Mouse (Mus musculus): ENCODE measurements around the gene Olfr231.

Gene Olfr231

DNA sequence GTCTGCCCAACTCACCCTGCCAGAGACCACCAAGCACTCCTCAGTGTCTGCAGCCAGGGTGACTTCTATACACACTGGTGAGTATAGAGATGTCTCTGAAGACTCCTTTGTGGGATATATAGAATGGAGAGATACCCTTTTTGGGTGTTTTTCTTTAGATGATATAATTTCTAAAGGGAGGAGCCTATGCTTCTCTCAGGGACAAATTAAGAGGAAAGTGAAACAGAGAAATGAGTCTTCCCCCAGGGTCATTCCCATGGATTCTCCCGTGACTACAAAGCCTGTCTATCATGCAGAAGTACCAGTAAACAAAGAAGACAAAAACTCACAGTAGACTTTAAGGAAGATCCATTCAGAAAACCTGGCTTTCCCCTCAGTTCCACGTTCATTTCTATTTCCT lies at the start of gene Olfr231:
Olfr231 (minus strand) TSS at position 101 of the 400 bp plus-strand sequence.
- no peak for DNase-seq

DNA sequence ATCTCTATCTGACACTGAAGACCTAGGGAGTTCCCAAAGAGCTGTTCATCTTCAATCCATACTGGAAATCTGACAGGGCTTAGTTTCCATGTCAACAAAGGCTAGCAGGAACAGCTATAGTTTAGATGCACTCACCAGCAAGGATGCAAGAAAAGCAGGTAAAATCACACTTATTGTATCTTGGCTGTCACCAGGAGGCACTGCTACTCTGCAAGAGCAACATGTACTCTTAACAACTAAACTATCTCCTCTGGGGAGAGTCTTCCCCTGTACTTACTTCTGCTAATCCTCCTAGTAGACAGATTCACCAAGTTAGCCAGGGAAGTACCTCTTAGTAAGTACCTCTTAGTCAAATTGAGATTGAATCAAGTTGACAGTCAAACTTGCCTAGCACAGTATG lies 48.1 kb upstream of the Olfr231 start:
- no peak for DNase-seq

DNA sequence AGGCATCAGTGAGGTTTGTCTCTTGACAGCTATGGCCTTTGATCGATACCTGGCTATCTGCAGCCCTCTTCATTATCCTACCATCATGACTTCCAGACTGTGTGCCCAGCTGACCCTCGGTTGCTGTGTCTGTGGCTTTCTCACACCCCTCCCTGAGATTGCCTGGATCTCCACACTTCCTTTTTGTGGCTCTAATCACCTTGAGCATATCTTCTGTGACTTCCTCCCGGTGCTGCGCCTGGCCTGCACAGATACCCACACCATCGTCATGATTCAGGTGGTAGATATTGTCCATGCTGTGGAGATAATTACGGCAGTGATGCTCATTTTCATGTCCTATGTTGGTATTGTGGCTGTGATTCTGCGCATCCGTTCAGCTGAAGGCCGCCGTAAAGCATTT lies 38.1 kb upstream of the Olfr231 start:
- DNase-seq: no peak

DNA sequence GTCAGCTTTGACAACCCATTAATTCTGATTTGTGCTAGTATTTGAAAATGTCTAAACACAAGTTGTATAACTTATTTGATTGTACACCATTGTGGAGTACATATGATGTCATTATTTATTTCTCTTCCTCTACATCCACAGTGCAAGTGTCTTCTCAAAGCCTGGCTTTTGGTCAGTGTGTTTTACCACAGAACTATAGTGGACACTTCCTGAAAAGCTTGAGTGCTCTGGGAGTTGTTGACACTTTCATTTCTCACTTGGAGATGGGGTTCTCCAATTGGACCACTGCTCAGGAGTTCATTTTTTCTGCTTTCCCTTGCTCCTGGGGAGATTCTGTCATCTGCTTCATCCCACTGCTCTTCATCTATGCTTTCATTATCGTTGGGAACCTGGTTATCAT lies 37.5 kb upstream of the Olfr231 start:
- no peak for DNase-seq

DNA sequence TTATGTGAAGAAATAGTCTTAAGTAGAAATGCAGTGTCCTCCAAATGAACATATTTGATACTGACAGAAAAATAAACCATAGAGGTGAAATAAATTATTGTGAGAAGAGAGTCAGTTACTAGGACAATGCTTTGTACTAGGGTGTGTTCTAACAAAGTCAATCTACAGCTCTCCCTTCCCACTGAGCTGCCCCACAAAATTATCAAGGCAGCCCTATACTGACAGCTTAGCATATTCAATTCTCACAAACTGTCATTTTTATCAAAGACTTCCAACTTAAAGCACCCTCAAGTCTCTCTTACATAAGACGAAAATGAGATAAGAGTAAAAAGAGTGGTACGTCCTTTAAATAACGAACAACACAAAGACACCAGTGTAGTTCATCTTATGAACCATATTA lies 36.7 kb upstream of the Olfr231 start:
- DNase-seq: no peak

DNA sequence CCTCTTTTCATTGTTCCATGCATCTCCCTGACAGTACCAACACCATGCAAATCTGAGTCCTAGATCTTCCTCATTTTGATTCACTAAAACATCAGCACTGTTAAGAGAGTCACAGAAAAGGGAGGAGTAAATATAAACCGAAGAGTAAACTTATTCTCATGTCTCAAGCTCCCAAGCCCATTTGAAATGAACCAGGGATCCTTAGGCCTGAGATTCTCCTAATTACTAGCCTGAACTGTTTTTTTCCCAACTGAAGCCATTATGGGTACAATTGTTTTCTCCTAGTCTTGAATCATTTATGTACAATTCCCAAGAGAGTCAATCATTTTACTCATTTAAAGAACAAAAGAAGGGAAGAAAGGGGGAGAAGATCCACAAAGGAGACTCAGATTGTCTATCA lies 34.4 kb upstream of the Olfr231 start, which contains the start of gene Olfr420:
Olfr420 (plus strand) TSS at position 301 of the 400 bp plus-strand sequence.
- no peak for DNase-seq

DNA sequence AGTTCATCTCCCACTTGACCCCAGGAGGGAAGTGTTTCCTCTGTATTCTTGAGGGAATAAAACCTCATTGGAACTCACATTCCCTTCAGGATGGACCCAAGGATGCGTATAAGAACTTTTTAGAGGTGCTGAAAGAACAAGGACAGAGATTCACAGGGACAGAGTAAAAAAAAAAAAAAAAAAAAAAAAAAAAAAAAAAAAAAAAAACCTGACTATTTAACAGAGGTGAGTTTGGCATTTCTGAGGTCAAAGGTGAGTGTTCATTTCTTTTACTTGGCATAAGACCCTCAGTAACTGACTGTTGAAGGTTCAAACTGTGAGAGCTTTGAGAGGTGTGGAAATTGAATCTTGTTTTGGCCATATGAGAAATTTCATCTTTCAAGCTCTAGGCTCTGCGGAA lies 28.3 kb upstream of the Olfr231 start:
- DNase-seq: no peak

DNA sequence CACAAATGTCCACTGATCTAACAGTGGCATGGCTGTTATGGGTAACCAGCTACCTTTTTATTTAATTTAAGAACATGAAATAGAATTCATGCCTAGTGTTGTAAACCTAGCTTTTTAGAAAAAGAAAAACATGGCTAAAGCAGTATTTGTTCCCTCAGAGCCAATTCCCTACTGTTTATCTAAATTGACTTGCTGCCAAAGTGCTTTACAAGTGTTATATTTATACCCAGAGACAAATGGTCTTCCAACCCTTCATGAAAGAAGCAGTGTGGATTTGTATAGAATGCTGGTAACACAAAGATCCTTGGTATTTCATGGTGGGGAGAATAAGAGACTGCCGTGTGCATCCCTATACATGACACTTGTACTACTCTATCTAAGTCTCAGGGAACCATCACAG lies 25.7 kb upstream of the Olfr231 start:
- no peak for DNase-seq

DNA sequence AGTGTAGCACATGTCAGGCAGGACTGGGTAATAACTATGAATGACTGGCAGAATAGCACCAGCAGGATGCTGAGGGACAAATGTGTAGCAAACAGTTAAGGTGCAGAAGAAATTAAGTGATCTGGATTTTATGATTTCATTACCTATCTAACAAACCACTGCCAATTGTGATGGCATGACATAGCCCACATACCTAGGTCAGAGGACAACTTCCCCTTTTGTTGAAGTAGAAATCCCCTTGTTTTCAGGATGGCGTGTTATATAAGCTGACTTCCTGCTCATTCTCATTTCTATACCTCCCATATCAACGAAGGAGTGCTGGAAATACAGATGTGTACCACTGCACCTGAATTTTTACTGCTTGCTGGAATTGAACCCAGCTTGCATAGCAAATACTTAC lies 20.4 kb upstream of the Olfr231 start:
- no peak for DNase-seq

DNA sequence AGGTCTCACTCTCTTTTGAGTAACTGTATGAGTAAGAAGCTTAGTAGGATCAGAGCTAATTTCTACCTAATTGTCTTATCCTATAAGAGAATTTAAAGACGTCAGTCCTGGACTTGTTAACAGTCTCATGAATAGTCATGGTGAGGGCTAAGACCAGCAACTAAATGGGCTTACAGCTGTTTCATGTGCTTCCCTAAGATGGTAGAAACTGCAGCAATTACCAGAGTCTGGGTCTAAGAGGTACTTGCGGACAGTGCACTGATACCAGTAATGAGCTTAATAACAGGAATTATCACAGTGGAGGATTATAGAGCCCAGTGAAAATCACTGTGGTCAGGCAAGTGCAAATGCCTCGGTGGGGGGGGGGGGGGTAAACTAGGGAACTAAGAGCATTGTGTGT lies 11.0 kb upstream of the Olfr231 start:
- no peak for DNase-seq

DNA sequence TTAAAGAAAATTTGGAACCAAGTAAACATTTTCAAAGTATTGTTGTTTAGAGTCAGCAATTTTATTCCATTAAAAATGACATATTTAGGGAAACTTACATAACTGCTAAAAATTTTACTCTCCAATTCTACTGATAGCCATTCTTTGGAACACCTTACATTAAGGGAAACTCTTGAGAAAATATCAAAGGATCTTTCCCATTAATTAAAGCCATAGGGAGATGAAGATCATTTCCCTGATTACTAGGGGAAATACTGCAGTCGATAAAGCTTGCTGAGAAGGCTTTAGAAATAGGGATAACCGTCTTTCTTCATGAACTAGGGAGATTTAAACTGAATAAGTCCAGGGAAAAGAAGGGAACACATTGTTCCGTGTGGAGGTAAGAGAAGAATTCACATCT lies 10.3 kb upstream of the Olfr231 start, which contains the start of gene Olfr424:
Olfr424 (plus strand) TSS at position 301 of the 400 bp plus-strand sequence.
- DNase-seq: no peak

DNA sequence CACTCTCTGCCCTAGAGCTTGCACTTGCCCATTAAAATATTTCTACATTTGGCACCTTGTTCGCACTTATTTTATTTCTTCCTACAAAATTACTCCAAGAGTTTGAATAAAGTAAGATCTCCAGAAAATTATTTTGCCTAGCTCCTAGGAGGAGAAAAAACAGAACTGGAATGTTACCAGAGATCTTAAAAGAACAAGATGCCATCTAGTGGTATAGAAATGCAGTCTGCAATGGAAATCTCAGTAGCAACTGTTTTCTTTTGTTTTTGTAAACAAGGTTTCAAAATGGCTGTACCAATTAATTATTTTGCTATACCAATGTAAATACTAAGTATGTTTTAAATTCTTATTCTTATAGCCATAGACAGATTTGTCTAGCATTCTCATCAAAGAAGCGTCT lies 17.2 kb downstream of the Olfr231 start:
- DNase-seq: no peak

DNA sequence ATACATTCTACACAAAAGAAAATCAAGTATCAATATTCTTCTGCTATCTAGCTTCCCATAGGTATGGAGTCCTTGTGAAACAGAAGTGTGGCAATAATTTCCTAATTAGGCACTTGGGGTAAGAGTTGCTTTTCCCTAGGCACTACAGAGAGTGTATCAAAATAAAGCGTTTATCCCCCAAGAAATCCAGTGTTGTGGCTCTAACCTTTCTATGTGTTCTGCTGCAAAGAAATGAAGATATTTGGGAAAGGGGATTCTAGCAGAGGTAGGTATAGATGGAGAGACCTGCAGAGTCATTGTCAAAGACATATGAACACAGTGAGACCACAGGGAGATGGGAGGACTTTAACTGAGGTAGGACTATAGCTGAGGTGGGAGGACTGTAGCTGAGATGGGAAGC lies 24.4 kb downstream of the Olfr231 start, which contains the start of gene Olfr427:
Olfr427 (plus strand) TSS at position 301 of the 400 bp plus-strand sequence.
- no peak for DNase-seq

DNA sequence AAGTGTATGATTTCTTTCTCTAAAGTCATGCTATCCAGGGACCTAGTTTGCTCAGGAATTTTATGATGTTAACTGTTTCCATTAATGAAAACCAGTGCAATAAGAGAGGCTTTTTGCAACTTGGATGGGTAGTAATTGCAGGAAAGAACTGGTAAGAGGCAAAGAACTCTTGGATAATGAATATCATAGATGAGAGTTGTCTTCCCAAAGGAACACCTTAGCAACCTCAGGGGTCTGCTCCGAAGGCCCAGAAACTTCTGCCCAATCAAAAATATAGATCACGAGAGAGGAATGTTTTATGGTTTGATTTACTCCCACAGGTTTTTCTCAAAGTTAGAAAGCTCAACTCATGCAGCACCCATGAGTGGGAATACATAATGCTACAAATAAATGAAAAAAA lies 36.9 kb downstream of the Olfr231 start, which contains the start of gene Olfr429:
Olfr429 (plus strand) TSS at position 301 of the 400 bp plus-strand sequence.
- no peak for DNase-seq

DNA sequence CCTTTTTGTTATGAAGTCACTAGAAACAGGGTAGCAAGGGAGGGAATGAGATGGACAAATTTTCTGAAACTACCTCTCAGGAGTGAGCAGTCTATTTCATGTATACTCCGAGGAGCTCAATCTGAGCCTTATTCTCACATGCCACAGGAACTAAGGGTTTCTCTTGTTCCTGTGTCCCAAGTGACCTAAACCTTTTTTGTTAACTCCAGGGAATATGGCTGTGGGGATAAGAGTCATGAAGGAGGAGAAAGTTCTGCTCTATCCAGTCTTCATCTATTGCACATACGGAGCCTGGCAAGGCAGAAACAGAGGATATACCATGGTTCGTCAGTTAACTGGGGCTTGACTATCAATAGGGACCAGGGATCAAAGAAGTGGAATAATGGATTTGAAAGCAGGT lies 54.7 kb downstream of the Olfr231 start, which contains the start of gene Olfr430:
Olfr430 (plus strand) TSS at position 301 of the 400 bp plus-strand sequence.
- no peak for DNase-seq

All from kidney, postnatal 14 days (tissue).